In the genomic region with DNA sequence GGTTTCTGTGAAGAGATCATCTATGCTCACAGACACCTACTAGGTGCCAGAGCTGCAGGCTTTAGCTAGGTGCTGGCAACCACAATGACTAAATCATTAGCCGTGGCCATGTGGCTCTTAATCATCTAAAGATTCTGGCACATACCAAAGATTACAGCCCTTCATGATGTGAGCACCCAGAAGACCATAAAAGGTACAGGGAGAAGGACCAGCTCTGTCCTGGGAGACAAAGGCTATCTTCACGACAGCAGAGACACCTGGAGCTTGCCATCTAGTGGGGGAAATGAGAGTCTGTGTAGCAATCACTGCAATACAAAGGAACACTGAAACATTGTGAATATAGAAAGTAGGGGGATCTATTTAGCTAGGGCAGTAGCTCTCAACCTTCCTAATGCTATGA, we compare ENCODE assay signal across 10 mouse cellular contexts.
A peak's percentile ranks its signal among the peaks of the same experiment; 100 is the strongest.
DNase-seq lines count a peak whose midpoint lies in the region; ATAC-seq and TF ChIP-seq lines count a peak whose summit lies in the region.
"Had no signal": no experiment of that assay in that cellular context is flagged by ENCODE, and none has a peak within 500 bp of the region (broad histone marks: within the 10 kb centered on the region; RNA-seq: fewer than 3 reads in every experiment).

No protein-coding gene starts in this region.

- peak; percentile 41 for DNase-seq in forebrain, embryonic 14.5 days (ENCODE audit: low spot score)
- DNase-seq in kidney, postnatal 0 days (ENCODE audit: low spot score) = peak; percentile 26
- no peak for DNase-seq in CH12.LX (ENCODE audit: extremely low read depth)
- peak; percentile 62 for DNase-seq in brain, embryonic 14.5 days (ENCODE audit: low read depth)
- DNase-seq in spleen, postnatal 10 days (ENCODE audit: low spot score in 2 of 2) = no peak
- DNase-seq: kidney, adult 18-20 months; liver, embryonic 13.5 days; retina, postnatal 1 day had no signal

- 48% methylated on average over 2 of the region's 2 CpGs for WGBS in forebrain, embryonic 14.5 days
- 53% methylated on average over 2 of the region's 2 CpGs for WGBS in forebrain, embryonic 16.5 days
- 39% methylated on average over 2 of the region's 2 CpGs for WGBS in kidney, postnatal 0 days
- 40% methylated on average over 2 of the region's 2 CpGs for WGBS in kidney, embryonic 16.5 days

- ATAC-seq in forebrain, embryonic 14.5 days = no peak
- ATAC-seq in forebrain, embryonic 16.5 days = no peak
- ATAC-seq in kidney, postnatal 0 days (replicated peaks; ENCODE audit: low FRiP score, low read depth) = no peak
- no peak for ATAC-seq in kidney, embryonic 16.5 days (ENCODE audit: low FRiP score, low TSS enrichment)

- peak; percentile 3 for TF ChIP-seq RAD21 in CH12.LX (IDR thresholded peaks at IDR 0.05; ENCODE audit: low read depth, low read length)

- peaks cover 6% of the 10 kb centered on the region; the same call in 1 of the 2 replicates for H3K4me1 ChIP-seq in forebrain, embryonic 14.5 days (ENCODE audit: control insufficient read depth, insufficient read depth, low read length)
- H3K4me1 ChIP-seq in forebrain, embryonic 16.5 days (replicated peaks; ENCODE audit: control insufficient read depth, insufficient read depth, low read length) = peaks cover 30% of the 10 kb centered on the region
- H3K4me1 ChIP-seq in kidney, postnatal 0 days (replicated peaks; ENCODE audit: insufficient read depth, low read length) = no peaks in the 10 kb centered on the region
- H3K4me1 ChIP-seq in kidney, embryonic 16.5 days (ENCODE audit: insufficient read depth, low read length) = 0 out of 2 replicates have a peak, but pooled peaks cover 8% of the 10 kb centered on the region
- H3K4me1 ChIP-seq in CH12.LX (ENCODE audit: control insufficient read depth in 1 of 2, insufficient read depth in 2 of 2) = no peaks in the 10 kb centered on the region
- H3K4me1 ChIP-seq: liver, embryonic 13.5 days had no signal

- no peaks in the 10 kb centered on the region for H3K79me2 ChIP-seq in CH12.LX (replicated peaks; ENCODE audit: control insufficient read depth, extremely low read depth, insufficient read depth, poor library complexity, severe bottlenecking)

- TF ChIP-seq EP300 in CH12.LX (IDR thresholded peaks at IDR 0.05; ENCODE audit: low read length) = no peak

- H3K27me3 ChIP-seq in forebrain, embryonic 14.5 days (replicated peaks; ENCODE audit: control insufficient read depth, insufficient read depth, low read length) = no peaks in the 10 kb centered on the region
- H3K27me3 ChIP-seq in forebrain, embryonic 16.5 days (replicated peaks; ENCODE audit: control insufficient read depth, insufficient read depth, low read length) = no peaks in the 10 kb centered on the region
- no peaks in the 10 kb centered on the region for H3K27me3 ChIP-seq in kidney, postnatal 0 days (ENCODE audit: insufficient read depth, low read length)
- no peaks in the 10 kb centered on the region for H3K27me3 ChIP-seq in kidney, embryonic 16.5 days (ENCODE audit: insufficient read depth, low read length)
- peaks cover 80% of the 10 kb centered on the region for H3K27me3 ChIP-seq in CH12.LX (replicated peaks)
- H3K27me3 ChIP-seq: liver, embryonic 13.5 days had no signal

- TF ChIP-seq POLR2A in CH12.LX (IDR thresholded peaks at IDR 0.05; ENCODE audit: low read depth, low read length) = no peak
- TF ChIP-seq POLR2A in brain, embryonic 14.5 days (IDR thresholded peaks at IDR 0.05; ENCODE audit: borderline replicate concordance, extremely low read depth, insufficient read depth, insufficient read length, poor library complexity, severe bottlenecking) = no peak

- dilution Hi-C loops in CH12.LX (cut with MboI; ENCODE audit: extremely low pct_ligation_motif_present, extremely low pct_unique_long_range_greater_than_20kb, low sequenced_read_pairs) = no loop called here

- H3K9me3 ChIP-seq in forebrain, embryonic 14.5 days (replicated peaks; ENCODE audit: control insufficient read depth, low read length) = no peaks in the 10 kb centered on the region
- H3K9me3 ChIP-seq in forebrain, embryonic 16.5 days (ENCODE audit: control insufficient read depth, low read length) = no peaks in the 10 kb centered on the region
- no peaks in the 10 kb centered on the region for H3K9me3 ChIP-seq in kidney, postnatal 0 days (replicated peaks; ENCODE audit: low read length)
- no peaks in the 10 kb centered on the region for H3K9me3 ChIP-seq in kidney, embryonic 16.5 days (ENCODE audit: low read length)
- no peaks in the 10 kb centered on the region for H3K9me3 ChIP-seq in CH12.LX (replicated peaks; ENCODE audit: low read length)
- H3K9me3 ChIP-seq: liver, embryonic 13.5 days had no signal

- in situ Hi-C loops in CH12.LX (cut with MboI; ENCODE audit: low pct_ligation_motif_present, low pct_unique_long_range_greater_than_20kb, low sequenced_read_pairs) = no loop called here

- no peak overlapping the region for H3K4me2 ChIP-seq in forebrain, embryonic 14.5 days (ENCODE audit: low read length)
- no peak overlapping the region for H3K4me2 ChIP-seq in forebrain, embryonic 16.5 days (ENCODE audit: low read length)
- H3K4me2 ChIP-seq in kidney, postnatal 0 days (ENCODE audit: low read length) = no peak overlapping the region
- H3K4me2 ChIP-seq in kidney, embryonic 16.5 days (replicated peaks; ENCODE audit: low read depth, low read length) = no peak overlapping the region
- no peak overlapping the region for H3K4me2 ChIP-seq in CH12.LX (ENCODE audit: insufficient read depth, low read depth, poor library complexity, severe bottlenecking)
- H3K4me2 ChIP-seq: liver, embryonic 13.5 days had no signal

- 0 out of 2 replicates have a peak overlapping the region, but pooled peaks have one; percentile 23 for H3K27ac ChIP-seq in forebrain, embryonic 14.5 days (ENCODE audit: low read depth, low read length)
- H3K27ac ChIP-seq in forebrain, embryonic 16.5 days (ENCODE audit: low read length) = no peak overlapping the region
- no peak overlapping the region for H3K27ac ChIP-seq in kidney, postnatal 0 days
- no peak overlapping the region for H3K27ac ChIP-seq in kidney, embryonic 16.5 days (ENCODE audit: low read length)
- no peak overlapping the region for H3K27ac ChIP-seq in CH12.LX (ENCODE audit: insufficient read depth, low read depth)
- H3K27ac ChIP-seq: liver, embryonic 13.5 days had no signal

- TF ChIP-seq CTCF in kidney, postnatal 0 days (IDR thresholded peaks at IDR 0.05; ENCODE audit: low read depth) = peak; percentile 63
- TF ChIP-seq CTCF in CH12.LX (conservative IDR thresholded peaks at IDR 0.05 in 1 of 2, IDR thresholded peaks at IDR 0.05 in 1 of 2; ENCODE audit: low read depth in 2 of 2, low read length in 2 of 2) = peak in 1 of 2 experiments; percentile 32; a peak in 2 of 4 replicates
- TF ChIP-seq CTCF in brain, embryonic 14.5 days (IDR thresholded peaks at IDR 0.05; ENCODE audit: borderline replicate concordance, extremely low read depth, insufficient read depth, insufficient read length) = peak; percentile 49; the same call in 1 of the 2 replicates

- H3K4me3 ChIP-seq in forebrain, embryonic 14.5 days (ENCODE audit: low read depth, low read length) = no peak overlapping the region
- H3K4me3 ChIP-seq in forebrain, embryonic 16.5 days (replicated peaks; ENCODE audit: low read length) = no peak overlapping the region
- no peak overlapping the region for H3K4me3 ChIP-seq in kidney, postnatal 0 days (replicated peaks; ENCODE audit: low read depth, low read length)
- no peak overlapping the region for H3K4me3 ChIP-seq in kidney, embryonic 16.5 days (ENCODE audit: low read length)
- H3K4me3 ChIP-seq in CH12.LX (replicated peaks in 1 of 3; ENCODE audit: low read depth in 2 of 3, low read length in 2 of 3, poor library complexity in 1 of 3) = no peak overlapping the region
- H3K4me3 ChIP-seq: liver, embryonic 13.5 days had no signal

- no peak overlapping the region for H3K9ac ChIP-seq in forebrain, embryonic 14.5 days (ENCODE audit: low read length)
- no peak overlapping the region for H3K9ac ChIP-seq in forebrain, embryonic 16.5 days (replicated peaks; ENCODE audit: low read depth, low read length)
- no peak overlapping the region for H3K9ac ChIP-seq in kidney, postnatal 0 days (ENCODE audit: low read depth, low read length)
- no peak overlapping the region for H3K9ac ChIP-seq in kidney, embryonic 16.5 days (replicated peaks; ENCODE audit: low read length)
- no peak overlapping the region for H3K9ac ChIP-seq in CH12.LX (ENCODE audit: insufficient read depth, low read depth)
- H3K9ac ChIP-seq: liver, embryonic 13.5 days had no signal

- H3K36me3 ChIP-seq in forebrain, embryonic 14.5 days (ENCODE audit: control insufficient read depth, insufficient read depth, low read length) = no peaks in the 10 kb centered on the region
- no peaks in the 10 kb centered on the region for H3K36me3 ChIP-seq in forebrain, embryonic 16.5 days (ENCODE audit: control insufficient read depth, insufficient read depth)
- no peaks in the 10 kb centered on the region for H3K36me3 ChIP-seq in kidney, postnatal 0 days (ENCODE audit: insufficient read depth, low read length)
- H3K36me3 ChIP-seq in kidney, embryonic 16.5 days (ENCODE audit: insufficient read depth, low read length) = no peaks in the 10 kb centered on the region
- H3K36me3 ChIP-seq in CH12.LX (replicated peaks in 1 of 2; ENCODE audit: control insufficient read depth in 1 of 2, insufficient read depth in 1 of 2, low read length in 1 of 2) = no peaks in the 10 kb centered on the region
- H3K36me3 ChIP-seq: liver, embryonic 13.5 days had no signal

TF ChIP-seq in CH12.LX, 34 proteins besides CTCF, POLR2A, EP300 and RAD21:
- TF ChIP-seq RCOR1 (conservative IDR thresholded peaks at IDR 0.05; ENCODE audit: low read depth, low read length) = no peak
- 0 out of 2 replicates have a peak, but pooled peaks have one; percentile 35 for TF ChIP-seq SMC3 (IDR thresholded peaks at IDR 0.05; ENCODE audit: low read depth, low read length)
- TF ChIP-seq TBP (conservative IDR thresholded peaks at IDR 0.05; ENCODE audit: low read depth, low read length) = no peak
- no peak for TF ChIP-seq NELFE (IDR thresholded peaks at IDR 0.05; ENCODE audit: low read depth, low read length)

Comparison
In these comparisons a context has a peak if more than half of its experiments do, and no peak if none do; other contexts are left out.
1. DNase-seq: peak in forebrain, embryonic 14.5 days (single experiment), kidney, postnatal 0 days (single experiment) and brain, embryonic 14.5 days (single experiment); none in CH12.LX (single experiment) and spleen, postnatal 10 days (0 of 2).